Mouse (Mus musculus) intestine, embryonic 16.5 days (tissue): ENCODE measurements around the gene Tmem38b. TPM values are rescaled to one million over a fixed set of nuclear protein-coding genes. Genes with fewer than 3 reads are reported as not detected.
A peak's percentile ranks its signal among the peaks of the same experiment; 100 is the strongest.

Experiments used
- ATAC-seq: fragments of 200-750 bp; cut with Nextera tagmentation; 2 replicates; pipeline ENCODE4 v1.8.0; 2017; ENCODE audit warnings: moderate TSS enrichment, moderate library complexity
- H3K27ac ChIP-seq: fragments of 300-500 bp; sonication (generic); 2 replicates; pipeline ENCODE4 v1.5.1; 2014; ENCODE audit warnings: mild to moderate bottlenecking, low read length
- H3K27me3 ChIP-seq: fragments of 300-500 bp; sonication (generic); replicated peaks from 2 replicates; pipeline ENCODE4 v1.6.1; 2014; ENCODE audit warnings: low read length, control low read depth, mixed read lengths; ENCODE audit not compliant: control insufficient read depth, insufficient read depth
- H3K36me3 ChIP-seq: fragments of 300-500 bp; sonication (generic); 2 replicates; pipeline ENCODE4 v1.6.1; 2014; ENCODE audit warnings: low read length, control low read depth; ENCODE audit not compliant: control insufficient read depth, insufficient read depth
- H3K4me1 ChIP-seq: fragments of 300-500 bp; sonication (generic); 2 replicates; pipeline ENCODE4 v1.6.1; 2014; ENCODE audit warnings: low read length, control low read depth, mixed read lengths; ENCODE audit not compliant: control insufficient read depth, insufficient read depth
- H3K4me2 ChIP-seq: fragments of 300-500 bp; sonication (generic); 2 replicates; pipeline ENCODE4 v1.6.1; 2014; ENCODE audit warnings: low read depth, low read length, control low read depth
- H3K4me3 ChIP-seq: fragments of 300-500 bp; sonication (generic); 2 replicates; pipeline ENCODE4 v1.5.1; 2014; ENCODE audit warnings: mild to moderate bottlenecking, low read length
- H3K9ac ChIP-seq: fragments of 300-500 bp; sonication (generic); 2 replicates; pipeline ENCODE4 v1.6.1; 2014; ENCODE audit warnings: low read depth, low read length
- H3K9me3 ChIP-seq: fragments of 300-500 bp; sonication (generic); 2 replicates; pipeline ENCODE4 v1.6.1; 2016; ENCODE audit warnings: low read length, control low read depth; ENCODE audit not compliant: control insufficient read depth
- WGBS: fragments of 180-500 bp; shearing (Covaris S2); extraction: QIAGEN DNeasy Blood & Tissue Kit; methylation state at CpG from one replicate; pipeline ENCODE4 v1.1.7; 2014; 5-methylcytosine and 5-hydroxymethylcytosine counted together
- polyA plus RNA-seq: library from polyadenylated mRNA; unstranded; fragments of >200 nt; fragmentation: Nextera tagmentation; extraction: Ambion mirVana; gene quantifications from 2 replicates; pipeline ENCODE4 v1.2.1, GENCODE M21; 2015

The Tmem38b gene
- polyA plus RNA-seq, 1 experiment from 2014 or later: 7.3 TPM

DNA sequence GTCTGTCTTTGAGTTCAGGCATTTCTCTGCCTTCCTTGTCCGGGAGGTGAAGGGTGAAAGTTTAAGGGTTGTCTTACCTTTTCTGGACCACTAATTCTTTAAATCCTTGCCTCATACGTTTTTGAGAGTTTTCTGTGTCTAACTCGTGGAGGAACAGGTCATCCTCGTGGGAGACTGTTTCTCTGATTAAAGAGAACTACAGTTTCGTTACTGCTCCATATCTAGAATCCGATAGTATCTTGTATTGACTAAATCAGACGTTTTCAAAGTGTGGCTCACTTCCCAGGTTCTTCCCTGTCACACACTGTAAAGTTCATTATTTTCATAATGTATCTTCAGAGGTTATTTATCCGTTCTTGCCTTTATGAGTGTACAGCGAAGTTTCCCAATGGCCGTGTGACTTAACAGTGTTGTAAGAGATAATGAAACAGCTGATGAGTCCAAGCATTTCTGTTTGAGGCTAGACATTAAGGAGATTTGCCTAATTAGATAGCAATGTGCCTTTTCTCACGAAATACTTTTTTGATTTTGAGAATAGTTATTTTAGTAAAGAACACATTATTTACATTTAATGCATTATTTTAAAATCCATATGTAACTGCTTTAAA lies 900 bp downstream of the Tmem38b start:
- 8% methylated on average over 11 of the region's 11 CpGs for WGBS
- no peak for ATAC-seq
- no peak overlapping the region for H3K27ac ChIP-seq
- no peaks in the 10 kb centered on the region for H3K36me3 ChIP-seq
- H3K4me2 ChIP-seq: peak overlapping the region; percentile 71
- H3K4me3 ChIP-seq: peak overlapping the region; percentile 93
- peak overlapping the region; percentile 87 for H3K9ac ChIP-seq
- H3K4me1 ChIP-seq: no peaks in the 10 kb centered on the region
- no peaks in the 10 kb centered on the region for H3K27me3 ChIP-seq
- H3K9me3 ChIP-seq: no peaks in the 10 kb centered on the region

DNA sequence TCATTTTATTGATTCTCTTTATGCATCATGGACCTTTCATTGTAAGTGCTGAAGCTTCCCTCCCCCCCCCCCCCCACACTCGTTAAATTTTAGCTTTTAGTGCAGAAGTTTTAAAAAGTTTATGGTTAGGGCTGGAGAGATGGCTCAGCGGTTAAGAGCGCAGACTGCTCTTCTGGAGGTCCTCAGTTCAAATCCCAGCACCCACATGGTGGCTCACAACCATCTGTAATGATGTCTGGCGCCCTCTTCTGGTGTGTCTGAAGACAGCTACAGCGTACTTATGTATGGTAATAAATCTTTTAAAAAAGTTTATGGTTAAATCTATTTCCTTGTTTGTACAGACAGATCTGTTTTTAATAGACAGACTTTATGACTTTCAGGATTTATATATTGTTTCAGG lies 2.0 kb downstream of the Tmem38b start:
- ATAC-seq: no peak
- Histone ChIP-seq H3K27ac (no peak overlapping the region), H3K27me3 (no peaks in the 10 kb centered on the region), H3K9me3 (no peaks in the 10 kb centered on the region), H3K36me3 (no peaks in the 10 kb centered on the region), H3K9ac (no peak overlapping the region), H3K4me2 (no peak overlapping the region), H3K4me1 (no peaks in the 10 kb centered on the region), H3K4me3 (no peak overlapping the region)
- WGBS: 82% methylated on average over 5 of the region's 5 CpGs

DNA sequence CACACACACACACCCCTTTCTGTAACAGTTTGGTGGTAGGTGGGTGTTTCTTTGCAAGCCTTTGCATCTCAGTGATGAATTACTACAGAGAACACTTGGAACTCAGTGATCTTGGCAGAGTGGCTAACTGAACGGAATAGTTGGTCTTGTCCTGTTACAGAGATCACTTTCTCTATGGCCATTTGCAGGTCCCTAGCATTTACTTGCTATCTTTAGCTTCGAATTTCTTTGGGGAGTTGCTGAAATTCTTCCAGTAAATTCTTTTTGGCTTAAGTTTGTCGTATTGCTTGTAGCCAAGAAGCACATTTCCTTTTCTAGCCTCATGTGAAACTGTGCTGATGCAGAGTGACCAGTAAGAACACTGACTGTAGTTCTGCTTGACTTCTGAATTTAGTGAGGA lies 3.1 kb downstream of the Tmem38b start:
- no peak overlapping the region for H3K9ac ChIP-seq
- H3K4me1 ChIP-seq: no peaks in the 10 kb centered on the region
- no peak overlapping the region for H3K27ac ChIP-seq
- H3K4me2 ChIP-seq: no peak overlapping the region
- no peaks in the 10 kb centered on the region for H3K27me3 ChIP-seq
- no peaks in the 10 kb centered on the region for H3K36me3 ChIP-seq
- no peak for ATAC-seq
- H3K4me3 ChIP-seq: no peak overlapping the region
- 79% methylated on average over 3 of the region's 3 CpGs for WGBS
- no peaks in the 10 kb centered on the region for H3K9me3 ChIP-seq

- Histone ChIP-seq H3K4me1 (no peaks in the 10 kb centered on the region), H3K9ac (no peak overlapping the region), H3K27me3 (no peaks in the 10 kb centered on the region), H3K4me3 (no peak overlapping the region), H3K4me2 (no peak overlapping the region), H3K36me3 (no peaks in the 10 kb centered on the region), H3K9me3 (no peaks in the 10 kb centered on the region), H3K27ac (no peak overlapping the region)
- no peak for ATAC-seq
- 92% methylated on average over 4 of the region's 4 CpGs for WGBS
Measured at GRCm38 (mm10) chr4:53830016-53830415, 4.2 kb downstream of the Tmem38b start.

DNA sequence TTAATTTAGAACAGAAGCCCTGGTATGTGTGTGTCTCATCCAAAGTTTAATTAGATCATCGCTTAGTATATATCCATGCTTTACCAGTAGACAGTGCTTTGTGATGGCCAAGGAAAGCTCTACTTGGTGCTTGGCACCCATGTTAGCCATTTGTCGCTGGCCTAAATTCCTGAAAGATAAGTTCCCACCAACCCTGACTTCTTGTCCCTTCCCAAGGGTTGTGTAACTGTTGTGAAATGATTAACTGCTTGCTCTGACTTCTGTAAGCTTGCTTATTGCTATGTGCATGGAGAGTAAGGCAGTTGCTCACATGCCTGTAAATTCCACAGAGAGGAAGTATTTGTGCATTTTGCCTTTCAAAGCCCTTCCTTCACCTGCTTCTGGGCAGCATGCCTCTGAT lies 4.7 kb downstream of the Tmem38b start:
- no peak for ATAC-seq
- 86% methylated on average over 2 of the region's 2 CpGs for WGBS
- no peaks in the 10 kb centered on the region for H3K36me3 ChIP-seq
- no peak overlapping the region for H3K9ac ChIP-seq
- no peak overlapping the region for H3K27ac ChIP-seq
- no peak overlapping the region for H3K4me3 ChIP-seq
- no peak overlapping the region for H3K4me2 ChIP-seq
- H3K4me1 ChIP-seq: no peaks in the 10 kb centered on the region
- no peaks in the 10 kb centered on the region for H3K27me3 ChIP-seq
- no peaks in the 10 kb centered on the region for H3K9me3 ChIP-seq

DNA sequence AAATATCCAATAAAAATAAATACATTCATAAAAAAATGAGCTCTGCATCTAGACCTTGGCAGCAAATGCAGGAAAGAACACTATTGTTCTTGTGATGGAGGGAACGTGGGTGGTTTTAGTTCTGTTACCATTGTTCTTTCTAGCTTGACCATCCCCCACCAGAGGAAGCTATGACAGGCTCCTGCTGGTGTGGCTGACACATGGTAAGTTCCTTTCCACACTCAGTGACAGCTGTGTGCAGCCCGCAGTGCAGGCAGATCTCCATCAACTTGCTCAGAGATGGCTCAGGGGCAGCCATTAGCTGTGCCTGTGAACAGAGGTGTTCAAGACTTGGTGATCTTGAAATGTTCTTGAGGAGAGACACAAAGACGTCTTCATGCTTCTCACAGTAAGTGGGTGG lies 6.5 kb downstream of the Tmem38b start:
- no peaks in the 10 kb centered on the region for H3K36me3 ChIP-seq
- no peak overlapping the region for H3K27ac ChIP-seq
- no peak overlapping the region for H3K9ac ChIP-seq
- H3K4me1 ChIP-seq: no peaks in the 10 kb centered on the region
- no peaks in the 10 kb centered on the region for H3K9me3 ChIP-seq
- WGBS: 52% methylated on average over 3 of the region's 3 CpGs
- no peak overlapping the region for H3K4me3 ChIP-seq
- no peak for ATAC-seq
- H3K27me3 ChIP-seq: no peaks in the 10 kb centered on the region
- H3K4me2 ChIP-seq: no peak overlapping the region

DNA sequence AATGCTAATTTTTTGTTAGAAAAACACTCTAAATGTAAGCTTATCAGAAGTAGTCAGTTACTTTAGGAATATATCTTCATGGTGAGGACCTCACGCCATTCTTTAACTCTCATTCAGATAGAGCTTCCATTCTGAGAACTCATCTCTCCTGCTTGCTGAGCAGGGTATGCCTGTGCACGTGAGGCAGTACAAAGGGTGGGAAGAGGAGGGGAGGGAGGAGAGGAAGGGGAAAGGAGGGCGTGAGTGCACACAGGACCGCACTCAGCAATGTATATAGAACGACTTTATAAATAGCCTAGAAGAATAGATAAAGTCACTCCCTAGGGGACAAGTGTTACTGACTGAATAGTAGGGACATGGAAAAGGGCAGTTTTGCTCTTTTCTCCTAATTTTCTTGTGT lies 11.1 kb downstream of the Tmem38b start:
- no peaks in the 10 kb centered on the region for H3K9me3 ChIP-seq
- ATAC-seq: no peak
- H3K4me2 ChIP-seq: no peak overlapping the region
- no peaks in the 10 kb centered on the region for H3K4me1 ChIP-seq
- H3K36me3 ChIP-seq: no peaks in the 10 kb centered on the region
- H3K4me3 ChIP-seq: no peak overlapping the region
- no peak overlapping the region for H3K9ac ChIP-seq
- H3K27ac ChIP-seq: no peak overlapping the region
- H3K27me3 ChIP-seq: no peaks in the 10 kb centered on the region
- WGBS: 31% methylated on average over 5 of the region's 5 CpGs

DNA sequence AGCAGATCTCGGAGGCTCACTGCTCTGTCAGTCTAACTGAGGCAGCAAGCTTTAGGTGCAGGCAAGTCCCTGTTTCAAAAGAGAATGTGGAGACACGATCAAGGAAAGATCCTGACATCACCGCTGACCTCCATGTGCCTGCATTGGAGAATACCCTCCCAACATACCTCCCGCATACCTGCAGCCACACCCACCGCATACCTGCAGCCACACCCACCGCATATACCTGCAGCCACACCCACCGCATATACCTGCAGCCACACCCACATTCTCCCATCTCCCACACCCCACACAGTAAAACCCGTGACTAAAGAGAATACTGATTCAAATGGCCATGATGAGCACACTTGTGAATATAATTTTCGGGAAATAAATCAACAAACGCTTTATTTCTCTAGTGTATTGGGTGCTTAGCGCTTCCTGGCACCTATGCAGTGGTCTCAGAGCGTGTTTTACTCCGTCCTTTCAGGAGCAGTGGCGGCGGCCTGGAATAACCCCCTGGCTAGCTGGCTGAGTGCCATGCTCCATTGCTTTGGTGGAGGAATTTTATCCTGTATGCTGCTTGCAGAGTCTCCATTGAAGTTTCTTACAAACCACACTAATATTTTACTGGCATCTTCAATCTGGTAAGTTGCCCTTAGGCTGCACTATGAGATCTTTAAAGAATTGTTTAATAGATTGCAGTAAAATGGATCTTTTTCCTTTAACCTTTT lies 14.5 kb downstream of the Tmem38b start:
- no peaks in the 10 kb centered on the region for H3K36me3 ChIP-seq
- no peak overlapping the region for H3K4me2 ChIP-seq
- no peaks in the 10 kb centered on the region for H3K9me3 ChIP-seq
- no peaks in the 10 kb centered on the region for H3K4me1 ChIP-seq
- 85% methylated on average over 15 of the region's 15 CpGs for WGBS
- H3K27me3 ChIP-seq: no peaks in the 10 kb centered on the region
- ATAC-seq: no peak
- no peak overlapping the region for H3K27ac ChIP-seq
- H3K4me3 ChIP-seq: no peak overlapping the region
- no peak overlapping the region for H3K9ac ChIP-seq

DNA sequence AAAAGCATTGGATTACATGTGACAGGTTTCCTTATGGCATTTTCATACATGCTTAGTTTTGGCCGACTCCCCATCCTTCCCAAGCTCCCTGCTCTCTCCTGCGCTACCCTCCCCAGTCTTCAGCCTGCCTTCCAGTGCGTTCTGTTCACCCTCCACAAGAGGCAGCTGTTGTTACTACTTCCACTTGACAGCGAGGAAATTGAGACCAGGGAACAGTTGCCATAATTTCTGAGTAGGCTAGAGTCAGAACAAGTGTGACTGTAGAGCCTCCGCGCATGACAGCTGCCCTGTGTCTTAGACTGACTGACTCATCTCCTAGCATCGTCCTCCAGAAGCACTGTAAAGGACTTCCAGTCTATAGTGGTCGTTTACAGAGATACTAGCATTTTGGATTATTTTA lies 17.7 kb downstream of the Tmem38b start:
- Histone ChIP-seq H3K4me3 (no peak overlapping the region), H3K27me3 (no peaks in the 10 kb centered on the region), H3K4me1 (no peaks in the 10 kb centered on the region), H3K4me2 (no peak overlapping the region), H3K9me3 (no peaks in the 10 kb centered on the region), H3K9ac (no peak overlapping the region), H3K27ac (no peak overlapping the region), H3K36me3 (no peaks in the 10 kb centered on the region)
- 54% methylated on average over 8 of the region's 8 CpGs for WGBS
- ATAC-seq: no peak
